Mouse (Mus musculus) heart, embryonic 11.5 days (tissue): Measurements from ENCODE around the gene Gm17409. TPM values are rescaled to one million over a fixed set of nuclear protein-coding genes. Genes with fewer than 3 reads are reported as not detected.

Source experiments
- ATAC-seq: fragments of 200-750 bp; cut with Nextera tagmentation; replicated peaks from 2 replicates; pipeline ENCODE4 v1.8.0; 2017; ENCODE audit warnings: moderate library complexity; ENCODE audit not compliant: insufficient number of reproducible peaks, low FRiP score, low TSS enrichment
- H3K27ac ChIP-seq: fragments of 300-500 bp; sonication (generic); 2 replicates; pipeline ENCODE4 v1.5.1; 2014; ENCODE audit warnings: mild to moderate bottlenecking, low read depth, low read length
- H3K27me3 ChIP-seq: fragments of 300-500 bp; sonication (generic); 2 replicates; pipeline ENCODE4 v1.6.1; 2014; ENCODE audit warnings: mild to moderate bottlenecking, low read length, mixed read lengths; ENCODE audit not compliant: control insufficient read depth, insufficient read depth
- H3K36me3 ChIP-seq: fragments of 300-500 bp; sonication (generic); 2 replicates; pipeline ENCODE4 v1.6.1; 2014; ENCODE audit warnings: mild to moderate bottlenecking, low read length, moderate library complexity, mixed read lengths; ENCODE audit not compliant: control insufficient read depth, insufficient read depth
- H3K4me1 ChIP-seq: fragments of 300-500 bp; sonication (generic); 2 replicates; pipeline ENCODE4 v1.6.1; 2014; ENCODE audit warnings: low read length; ENCODE audit not compliant: control insufficient read depth, insufficient read depth
- H3K4me2 ChIP-seq: fragments of 300-500 bp; sonication (generic); 2 replicates; pipeline ENCODE4 v1.6.1; 2014; ENCODE audit warnings: mild to moderate bottlenecking, moderate library complexity
- H3K4me3 ChIP-seq: fragments of 300-500 bp; sonication (generic); 2 replicates; pipeline ENCODE4 v1.5.1; 2014; ENCODE audit warnings: low read depth, low read length
- H3K9ac ChIP-seq: fragments of 300-500 bp; sonication (generic); 2 replicates; pipeline ENCODE4 v1.6.1; 2014; ENCODE audit warnings: mild to moderate bottlenecking, low read depth, low read length, moderate library complexity
- H3K9me3 ChIP-seq: fragments of 300-500 bp; sonication (generic); replicated peaks from 2 replicates; pipeline ENCODE4 v1.6.1; 2016; ENCODE audit warnings: low read length; ENCODE audit not compliant: control insufficient read depth
- WGBS: fragments of 180-500 bp; shearing (Covaris S2); extraction: QIAGEN DNeasy Blood & Tissue Kit; methylation state at CpG from one replicate; pipeline ENCODE4 v1.1.7; 2014; ENCODE audit not compliant: insufficient replicate concordance; 5-methylcytosine and 5-hydroxymethylcytosine counted together
- polyA plus RNA-seq: library from polyadenylated mRNA; unstranded; fragments of >200 nt; fragmentation: Nextera tagmentation; extraction: Ambion mirVana; gene quantifications from 2 replicates; pipeline ENCODE4 v1.2.1, GENCODE M21; 2014

The Gm17409 gene
- polyA plus RNA-seq, 1 experiment from 2014 or later = not detected

DNA sequence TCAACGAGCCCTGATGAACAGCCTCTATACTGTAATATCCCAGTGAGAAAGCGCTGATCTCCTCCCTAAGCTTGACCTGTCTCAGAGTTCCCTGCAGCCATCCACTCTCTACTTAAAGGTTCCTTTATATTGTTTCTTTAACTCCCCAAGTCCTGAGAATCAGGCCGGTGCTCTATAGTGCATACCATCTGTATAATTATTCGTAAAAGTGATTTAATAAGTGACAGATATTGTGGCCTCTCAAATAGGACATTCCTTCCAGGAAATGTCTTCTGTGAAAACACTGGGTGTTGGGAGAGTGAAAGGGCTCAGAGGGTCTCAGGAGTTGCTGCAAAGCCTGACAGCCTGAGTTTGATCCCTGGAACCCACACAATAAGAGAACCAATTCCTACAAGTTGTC lies 8.2 kb downstream of the Gm17409 start:
- 91% methylated on average over 4 of the region's 4 CpGs for WGBS
- Histone ChIP-seq H3K4me2 (no peak overlapping the region), H3K4me1 (no peaks in the 10 kb centered on the region), H3K27ac (no peak overlapping the region), H3K9me3 (no peaks in the 10 kb centered on the region), H3K36me3 (peaks cover 3% of the 10 kb centered on the region), H3K27me3 (no peaks in the 10 kb centered on the region), H3K4me3 (no peak overlapping the region), H3K9ac (no peak overlapping the region)
- ATAC-seq = no peak

- 86% methylated on average over 10 of the region's 10 CpGs for WGBS
- no peak for ATAC-seq
- Histone ChIP-seq H3K27ac (no peak overlapping the region), H3K4me2 (no peak overlapping the region), H3K9me3 (no peaks in the 10 kb centered on the region), H3K27me3 (no peaks in the 10 kb centered on the region), H3K9ac (no peak overlapping the region), H3K36me3 (no peaks in the 10 kb centered on the region), H3K4me3 (no peak overlapping the region), H3K4me1 (peaks cover 8% of the 10 kb centered on the region)
Observed at GRCm38 (mm10) chr2:58479536-58479935, 9.6 kb downstream of the Gm17409 start.

DNA sequence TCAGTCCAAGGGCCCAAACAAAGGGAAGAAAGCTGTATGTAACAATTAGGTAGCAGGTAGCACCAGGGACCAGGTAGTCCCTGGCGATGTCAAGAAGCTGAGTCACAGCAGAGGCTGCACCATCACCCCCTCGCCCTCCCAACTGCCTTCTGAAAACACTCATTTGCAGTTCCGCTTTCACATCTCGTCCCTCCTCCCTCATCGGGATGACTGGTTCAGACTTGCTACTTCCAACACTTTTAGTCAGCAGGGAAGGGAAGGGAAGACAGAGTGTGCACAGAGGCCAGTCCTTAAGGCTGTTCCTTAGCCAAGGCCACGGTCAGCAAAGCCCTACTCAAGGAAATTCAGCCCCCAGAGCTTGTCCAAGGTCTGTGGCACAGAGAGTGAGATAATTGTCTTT lies 10.8 kb downstream of the Gm17409 start:
- H3K4me1 ChIP-seq = peaks cover 17% of the 10 kb centered on the region
- H3K4me2 ChIP-seq = no peak overlapping the region
- no peak overlapping the region for H3K4me3 ChIP-seq
- H3K36me3 ChIP-seq = no peaks in the 10 kb centered on the region
- H3K9me3 ChIP-seq = no peaks in the 10 kb centered on the region
- 75% methylated on average over 6 of the region's 6 CpGs for WGBS
- ATAC-seq = no peak
- no peak overlapping the region for H3K27ac ChIP-seq
- H3K9ac ChIP-seq = no peak overlapping the region
- H3K27me3 ChIP-seq = no peaks in the 10 kb centered on the region

GRCm38 (mm10) chr2:58481450-58482100 lies 11.7 kb downstream of the Gm17409 start:
- Histone ChIP-seq H3K4me3 (no peak overlapping the region), H3K4me1 (peaks cover 22% of the 10 kb centered on the region), H3K9ac (no peak overlapping the region), H3K27ac (no peak overlapping the region), H3K36me3 (no peaks in the 10 kb centered on the region), H3K9me3 (no peaks in the 10 kb centered on the region), H3K27me3 (no peaks in the 10 kb centered on the region), H3K4me2 (no peak overlapping the region)
- ATAC-seq = no peak
- 82% methylated on average over 9 of the region's 9 CpGs for WGBS

- no peaks in the 10 kb centered on the region for H3K9me3 ChIP-seq
- H3K4me3 ChIP-seq = no peak overlapping the region
- ATAC-seq = no peak
- peak overlapping the region; percentile 30 for H3K27ac ChIP-seq
- no peaks in the 10 kb centered on the region for H3K36me3 ChIP-seq
- peaks cover 51% of the 10 kb centered on the region for H3K4me1 ChIP-seq
- no peak overlapping the region for H3K9ac ChIP-seq
- no peaks in the 10 kb centered on the region for H3K27me3 ChIP-seq
- WGBS = 41% methylated on average over 7 of the region's 7 CpGs
- H3K4me2 ChIP-seq = no peak overlapping the region
Observed at GRCm38 (mm10) chr2:58484284-58484965, 14.5 kb downstream of the Gm17409 start.

DNA sequence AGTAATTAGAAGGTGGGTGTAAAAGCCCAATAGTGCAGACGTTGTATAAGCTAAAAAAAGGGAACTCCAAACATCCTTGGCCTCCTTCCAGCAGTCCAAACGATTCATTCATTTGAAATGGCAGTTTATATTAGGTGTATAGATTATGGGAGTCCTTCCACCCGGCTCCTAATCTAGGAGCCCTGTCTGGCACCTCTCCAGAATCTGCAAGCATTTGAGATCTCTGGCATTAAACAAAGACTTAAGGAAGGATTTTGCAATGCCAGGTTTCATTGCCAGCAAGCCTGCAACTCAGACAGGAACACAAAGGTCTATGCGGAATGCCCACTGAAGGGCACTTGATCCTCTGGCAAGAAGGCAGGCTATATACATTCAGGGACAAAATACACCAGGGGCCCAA lies 15.2 kb downstream of the Gm17409 start:
- ATAC-seq = no peak
- H3K27ac ChIP-seq = peak overlapping the region; percentile 30; the same call in 1 of the 2 replicates
- 28% methylated on average over 4 of the region's 4 CpGs for WGBS

GRCm38 (mm10) chr2:58485683-58486082 lies 15.8 kb downstream of the Gm17409 start:
- H3K27me3 ChIP-seq = no peaks in the 10 kb centered on the region
- no peak overlapping the region for H3K4me2 ChIP-seq
- no peaks in the 10 kb centered on the region for H3K9me3 ChIP-seq
- H3K9ac ChIP-seq = no peak overlapping the region
- peaks cover 58% of the 10 kb centered on the region for H3K4me1 ChIP-seq
- WGBS = 75% methylated on average over 3 of the region's 3 CpGs
- H3K4me3 ChIP-seq = no peak overlapping the region
- no peak for ATAC-seq
- H3K27ac ChIP-seq = no peak overlapping the region
- no peaks in the 10 kb centered on the region for H3K36me3 ChIP-seq

More for the DNA sequence above, 15.2 kb downstream of the Gm17409 start:
- Histone ChIP-seq H3K27me3 (no peaks in the 10 kb centered on the region), H3K36me3 (no peaks in the 10 kb centered on the region), H3K4me3 (no peak overlapping the region), H3K4me1 (peaks cover 58% of the 10 kb centered on the region), H3K4me2 (no peak overlapping the region), H3K9me3 (no peaks in the 10 kb centered on the region), H3K9ac (no peak overlapping the region)

- no peak overlapping the region for H3K9ac ChIP-seq
- H3K27me3 ChIP-seq = no peaks in the 10 kb centered on the region
- no peak overlapping the region for H3K4me2 ChIP-seq
- 63% methylated on average over 14 of the region's 14 CpGs for WGBS
- ATAC-seq = no peak
- H3K4me3 ChIP-seq = no peak overlapping the region
- H3K27ac ChIP-seq = peak overlapping the region; percentile 29; the same call in 1 of the 2 replicates
- H3K9me3 ChIP-seq = no peaks in the 10 kb centered on the region
- peaks cover 58% of the 10 kb centered on the region for H3K4me1 ChIP-seq
- H3K36me3 ChIP-seq = 0 out of 2 replicates have a peak, but pooled peaks cover 4% of the 10 kb centered on the region
Observed at GRCm38 (mm10) chr2:58486441-58487278, 16.7 kb downstream of the Gm17409 start.
